Mouse (Mus musculus): Measurements from ENCODE around the gene Trappc5. TPM values are rescaled to one million over a fixed set of nuclear protein-coding genes. Genes with fewer than 3 reads are reported as not detected.

The Trappc5 gene
- total and polyA plus RNA-seq, 2 experiments: 15.3 to 22.5 TPM

GRCm38 (mm10) chr8:3721041-3721440 lies 44.9 kb downstream of the Trappc5 start:
- Histone ChIP-seq H3K27ac (replicated peaks; ENCODE audit: insufficient read depth, low read depth, low read length) (no peak overlapping the region), H3K79me2 (ENCODE audit: control insufficient read depth, insufficient read depth, low read length) (no peaks in the 10 kb centered on the region), H3K27me3 (ENCODE audit: control insufficient read depth, insufficient read depth, low read length) (no peaks in the 10 kb centered on the region), H3K4me1 (ENCODE audit: control insufficient read depth, insufficient read depth, low read length) (0 out of 2 replicates have a peak, but pooled peaks cover 3% of the 10 kb centered on the region), H3K4me3 (ENCODE audit: insufficient read depth, low read depth, low read length) (peak overlapping the region; percentile 25; the same call in 1 of the 2 replicates), H3K36me3 (ENCODE audit: control insufficient read depth, insufficient read depth, low read length) (peaks cover 1% of the 10 kb centered on the region; the same call in 1 of the 2 replicates), H3K9ac (ENCODE audit: low read depth, low read length) (no peak overlapping the region)
- DNase-seq (ENCODE audit: extremely low read depth, low read depth, low spot score): no peak
- TF ChIP-seq CTCF (IDR thresholded peaks at IDR 0.05; ENCODE audit: low read depth, low read length) (no peak), POLR2A (IDR thresholded peaks at IDR 0.05; ENCODE audit: extremely low read depth, insufficient read depth, low read length) (no peak)
- 17% methylated on average over 1 of the region's 1 CpGs for whole genome bisulfite sequencing

Other genes starting within 250 kb of the Trappc5 start
- gene Pex11g, start 208.6 kb upstream of the Trappc5 start, total RNA-seq (2014; rRNA removed): 23.0 and 27.8 TPM in 2 replicates
- gene Pex11g, start 208.6 kb upstream of the Trappc5 start, polyA plus RNA-seq (2012; rRNA removed): 51.2 and 52.4 TPM in 2 replicates
- gene Tex45, start 205.4 kb upstream of the Trappc5 start, total RNA-seq (2014; rRNA removed): 0.07 TPM in 1 of 2 replicates, not detected in the other
- gene Tex45, start 205.4 kb upstream of the Trappc5 start, polyA plus RNA-seq (2012; rRNA removed): 0.28 TPM in 1 of 2 replicates, not detected in the other
- gene Zfp358, start 183.2 kb upstream of the Trappc5 start, total RNA-seq (2014; rRNA removed): 2.7 and 4.4 TPM in 2 replicates
- 20.8 and 25.9 TPM in 2 replicates for gene Zfp358, start 183.2 kb upstream of the Trappc5 start, polyA plus RNA-seq (2012; rRNA removed)
- 38.1 and 44.2 TPM in 2 replicates for gene Mcoln1, start 175.8 kb upstream of the Trappc5 start, total RNA-seq (2014; rRNA removed)
- gene Mcoln1, start 175.8 kb upstream of the Trappc5 start, polyA plus RNA-seq (2012; rRNA removed): 210 and 227 TPM in 2 replicates
- gene Pnpla6, start 160.9 kb upstream of the Trappc5 start, total RNA-seq (2014; rRNA removed): 14.4 and 15.9 TPM in 2 replicates
- gene Pnpla6, start 160.9 kb upstream of the Trappc5 start, polyA plus RNA-seq (2012; rRNA removed): 25.8 and 36.5 TPM in 2 replicates
- gene C330021F23Rik, start 108.3 kb upstream of the Trappc5 start, total RNA-seq (2014; rRNA removed): 5.9 and 7.4 TPM in 2 replicates
- gene C330021F23Rik, start 108.3 kb upstream of the Trappc5 start, polyA plus RNA-seq (2012; rRNA removed): 9.0 and 10.0 TPM in 2 replicates
- 4.1 and 6.5 TPM in 2 replicates for gene Camsap3, start 89.0 kb upstream of the Trappc5 start, total RNA-seq (2014; rRNA removed)
- 12.8 and 19.6 TPM in 2 replicates for gene Camsap3, start 89.0 kb upstream of the Trappc5 start, polyA plus RNA-seq (2012; rRNA removed)
- 14.9 and 15.2 TPM in 2 replicates for gene Xab2, start 55.0 kb upstream of the Trappc5 start, total RNA-seq (2014; rRNA removed)
- gene Xab2, start 55.0 kb upstream of the Trappc5 start, polyA plus RNA-seq (2012; rRNA removed): 21.1 and 26.8 TPM in 2 replicates
- 26.1 and 28.1 TPM in 2 replicates for gene Pet100, start 54.8 kb upstream of the Trappc5 start, total RNA-seq (2014; rRNA removed)
- 12.2 and 12.8 TPM in 2 replicates for gene Pet100, start 54.8 kb upstream of the Trappc5 start, polyA plus RNA-seq (2012; rRNA removed)
- gene Pcp2, start 50.8 kb upstream of the Trappc5 start, total RNA-seq (2014; rRNA removed): not detected in 2 replicates
- gene Pcp2, start 50.8 kb upstream of the Trappc5 start, polyA plus RNA-seq (2012; rRNA removed): not detected in 2 replicates
- 33.6 and 37.5 TPM in 2 replicates for gene Stxbp2, start 45.3 kb upstream of the Trappc5 start, total RNA-seq (2014; rRNA removed)
- 54.0 and 78.2 TPM in 2 replicates for gene Stxbp2, start 45.3 kb upstream of the Trappc5 start, polyA plus RNA-seq (2012; rRNA removed)
- 0.09 and 0.54 TPM in 2 replicates for gene Retn, start 20.5 kb upstream of the Trappc5 start, total RNA-seq (2014; rRNA removed)
- gene Retn, start 20.5 kb upstream of the Trappc5 start, polyA plus RNA-seq (2012; rRNA removed): not detected in 2 replicates
- 0.28 TPM in 1 of 2 replicates, not detected in the other for gene Mcemp1, start 10.5 kb upstream of the Trappc5 start, total RNA-seq (2014; rRNA removed)
- 0.11 TPM in 1 of 2 replicates, not detected in the other for gene Mcemp1, start 10.5 kb upstream of the Trappc5 start, polyA plus RNA-seq (2012; rRNA removed)
- 1.9 and 2.6 TPM in 2 replicates for gene Fcor, start 3.9 kb upstream of the Trappc5 start, total RNA-seq (2014; rRNA removed)
- 1.1 and 5.7 TPM in 2 replicates for gene Fcor, start 3.9 kb upstream of the Trappc5 start, polyA plus RNA-seq (2012; rRNA removed)
- gene Fcer2a, start 17.9 kb downstream of the Trappc5 start, total RNA-seq (2014; rRNA removed): 0.09 and 0.27 TPM in 2 replicates
- gene Fcer2a, start 17.9 kb downstream of the Trappc5 start, polyA plus RNA-seq (2012; rRNA removed): 0.49 and 0.51 TPM in 2 replicates
- 100 and 133 TPM in 2 replicates for gene Clec4g, start 44.4 kb downstream of the Trappc5 start, total RNA-seq (2014; rRNA removed)
- 48.9 and 57.7 TPM in 2 replicates for gene Clec4g, start 44.4 kb downstream of the Trappc5 start, polyA plus RNA-seq (2012; rRNA removed)
- gene Cd209a, start 72.7 kb downstream of the Trappc5 start, total RNA-seq (2014; rRNA removed): 0.09 and 0.40 TPM in 2 replicates
- gene Cd209a, start 72.7 kb downstream of the Trappc5 start, polyA plus RNA-seq (2012; rRNA removed): 0.28 and 0.41 TPM in 2 replicates
- gene Cd209e, start 178.0 kb downstream of the Trappc5 start, total RNA-seq (2014; rRNA removed): not detected in 2 replicates
- gene Cd209e, start 178.0 kb downstream of the Trappc5 start, polyA plus RNA-seq (2012; rRNA removed): not detected in 2 replicates
- not detected in 2 replicates for gene Cd209d, start 202.3 kb downstream of the Trappc5 start, total RNA-seq (2014; rRNA removed)
- gene Cd209d, start 202.3 kb downstream of the Trappc5 start, polyA plus RNA-seq (2012; rRNA removed): not detected in 2 replicates